Mouse (Mus musculus) olfactory bulb, adult 2 months (tissue): ENCODE measurements at regions not wholly inside any gene's neighbourhood (a gene's known extent, or its start where the extent isn't known, plus 50 kb on each side); places are given as distances from the start of the nearest gene placed in this dataset.

ENCODE experiments used
- H3K27ac ChIP-seq: fragments of 200-500 bp; 2 replicates; pipeline ENCODE4 v1.5.1; 2012; ENCODE audit warnings: low read depth, low read length; ENCODE audit not compliant: insufficient read depth
- H3K4me1 ChIP-seq: fragments of 200-500 bp; 2 replicates; pipeline ENCODE4 v1.6.1; 2012; ENCODE audit warnings: low read length; ENCODE audit not compliant: control insufficient read depth, insufficient read depth
- H3K4me3 ChIP-seq: fragments of 200-500 bp; 2 replicates; pipeline ENCODE4 v1.5.1; 2012; ENCODE audit warnings: mild to moderate bottlenecking, low read depth, low read length, moderate library complexity; ENCODE audit not compliant: insufficient read depth
- CTCF ChIP-seq: fragments of 200-500 bp; IDR thresholded peaks from 2 replicates; pipeline ENCODE4 v1.5.1; 2012; ENCODE audit warnings: low read depth, mild to moderate bottlenecking, low read length, moderate library complexity; ENCODE audit not compliant: insufficient read depth
- POLR2A ChIP-seq: fragments of 200-500 bp; IDR thresholded peaks from 2 replicates; pipeline ENCODE4 v1.6.1; 2012; ENCODE audit warnings: mild to moderate bottlenecking, low read depth, low read length, moderate library complexity; ENCODE audit not compliant: insufficient read depth
- WGBS: fragments of 180-500 bp; shearing (Covaris S2); methylation state at CpG from one replicate; pipeline ENCODE4 v1.1.7; 2018; 5-methylcytosine and 5-hydroxymethylcytosine counted together

- TF ChIP-seq CTCF (no peak), POLR2A (no peak)
- Histone ChIP-seq H3K4me1 (no peaks in the 10 kb centered on the region), H3K4me3 (no peak overlapping the region), H3K27ac (no peak overlapping the region)
- 88% methylated on average over 4 of the region's 4 CpGs for WGBS
Measured at GRCm38 (mm10) chr9:113026904-113027193, 681.2 kb downstream of the Pdcd6ip start.

- Histone ChIP-seq H3K4me1 (no peaks in the 10 kb centered on the region), H3K27ac (no peak overlapping the region), H3K4me3 (no peak overlapping the region)
- 72% methylated on average over 4 of the region's 4 CpGs for WGBS
- TF ChIP-seq POLR2A (no peak), CTCF (no peak)
Measured at GRCm38 (mm10) chr9:113026096-113026903, 681.8 kb downstream of the Pdcd6ip start.

GRCm38 (mm10) chr9:113021866-113022645 is 686.0 kb downstream of the Pdcd6ip start:
- TF ChIP-seq POLR2A (no peak), CTCF (no peak)
- 70% methylated on average over 6 of the region's 6 CpGs for WGBS
- H3K4me1 ChIP-seq = no peaks in the 10 kb centered on the region
- no peak overlapping the region for H3K27ac ChIP-seq
- H3K4me3 ChIP-seq = no peak overlapping the region

- TF ChIP-seq POLR2A = no peak
- TF ChIP-seq CTCF = no peak
- H3K4me1 ChIP-seq = no peaks in the 10 kb centered on the region
- 58% methylated on average over 6 of the region's 6 CpGs for WGBS
- no peak overlapping the region for H3K4me3 ChIP-seq
- no peak overlapping the region for H3K27ac ChIP-seq
Measured at GRCm38 (mm10) chr9:113019576-113019975, 688.5 kb downstream of the Pdcd6ip start.

- peaks cover 2% of the 10 kb centered on the region for H3K4me1 ChIP-seq
- TF ChIP-seq CTCF = no peak
- no peak for TF ChIP-seq POLR2A
- no peak overlapping the region for H3K4me3 ChIP-seq
Measured at GRCm38 (mm10) chr9:113008106-113008505, 700.0 kb downstream of the Pdcd6ip start.

GRCm38 (mm10) chr9:112996204-112996603 is 711.9 kb downstream of the Pdcd6ip start:
- TF ChIP-seq CTCF (no peak), POLR2A (no peak)
- H3K4me3 ChIP-seq = no peak overlapping the region
- no peaks in the 10 kb centered on the region for H3K4me1 ChIP-seq
- 96% methylated on average over 1 of the region's 1 CpGs for WGBS
- H3K27ac ChIP-seq = no peak overlapping the region

More at GRCm38 (mm10) chr9:113008106-113008505, 700.0 kb downstream of the Pdcd6ip start:
- H3K27ac ChIP-seq = peak overlapping the region; percentile 64
- WGBS = 33% methylated on average over 4 of the region's 4 CpGs

GRCm38 (mm10) chr9:112994774-112995173 is 713.3 kb downstream of the Pdcd6ip start:
- TF ChIP-seq CTCF (no peak), POLR2A (no peak)
- H3K4me1 ChIP-seq = no peaks in the 10 kb centered on the region
- H3K4me3 ChIP-seq = no peak overlapping the region
- WGBS = 90% methylated on average over 4 of the region's 4 CpGs
- no peak overlapping the region for H3K27ac ChIP-seq

GRCm38 (mm10) chr9:112993627-112994026 is 714.4 kb downstream of the Pdcd6ip start:
- Histone ChIP-seq H3K4me1 (no peaks in the 10 kb centered on the region), H3K27ac (no peak overlapping the region), H3K4me3 (no peak overlapping the region)
- 88% methylated on average over 2 of the region's 2 CpGs for WGBS
- TF ChIP-seq CTCF (no peak), POLR2A (no peak)

GRCm38 (mm10) chr9:112992937-112993336 is 715.1 kb downstream of the Pdcd6ip start:
- no peaks in the 10 kb centered on the region for H3K4me1 ChIP-seq
- 39% methylated on average over 3 of the region's 3 CpGs for WGBS
- no peak overlapping the region for H3K27ac ChIP-seq
- H3K4me3 ChIP-seq = no peak overlapping the region
- TF ChIP-seq POLR2A = no peak
- TF ChIP-seq CTCF = no peak

GRCm38 (mm10) chr9:112983353-112983752 is 724.7 kb downstream of the Pdcd6ip start:
- WGBS = 93% methylated on average over 6 of the region's 6 CpGs
- no peak for TF ChIP-seq CTCF
- TF ChIP-seq POLR2A = no peak
- H3K4me1 ChIP-seq = no peaks in the 10 kb centered on the region
- no peak overlapping the region for H3K4me3 ChIP-seq
- H3K27ac ChIP-seq = no peak overlapping the region
